Mouse (Mus musculus): ENCODE data around the gene Rab3gap1. TPM values are rescaled to one million over a fixed set of nuclear protein-coding genes. Genes with fewer than 3 reads are reported as not detected.
"Not testable (repeated sequence)": the region's sequence is repeated elsewhere in the genome, so short reads cannot be mapped to it uniquely, and the experiment has no call there.

The Rab3gap1 gene
- polyA plus RNA-seq, 1 experiment from 2014 or later: 23.2 TPM

- peak; percentile 71 for ATAC-seq (ENCODE audit: low read depth)
- peaks cover 17% of the 10 kb centered on the region for H3K36me3 ChIP-seq (ENCODE audit: control insufficient read depth, insufficient read depth, low read length)
- no peak overlapping the region for H3K27ac ChIP-seq (ENCODE audit: low read length)
- 65% methylated on average over 5 of the region's 5 CpGs for WGBS
- 0 out of 2 replicates have a peak, but pooled peaks cover 3% of the 10 kb centered on the region for H3K9me3 ChIP-seq (ENCODE audit: control insufficient read depth, low read length)
- peaks cover 11% of the 10 kb centered on the region; the same call in 1 of the 2 replicates for H3K4me1 ChIP-seq (replicated peaks; ENCODE audit: control insufficient read depth, insufficient read depth, low read length)
- H3K27me3 ChIP-seq (ENCODE audit: control insufficient read depth, insufficient read depth, low read depth, low read length): no peaks in the 10 kb centered on the region
- no peak overlapping the region for H3K4me3 ChIP-seq (ENCODE audit: low read length)
- H3K9ac ChIP-seq (ENCODE audit: low read length): no peak overlapping the region
- no peak overlapping the region for H3K4me2 ChIP-seq (ENCODE audit: low read depth, low read length)
Observed at GRCm38 (mm10) chr1:127946615-127947249, 78.2 kb downstream of the Rab3gap1 start.

GRCm38 (mm10) chr1:127948748-127949147 lies 80.2 kb downstream of the Rab3gap1 start:
- Histone ChIP-seq H3K27me3 (ENCODE audit: control insufficient read depth, insufficient read depth, low read depth, low read length) (no peaks in the 10 kb centered on the region), H3K9me3 (ENCODE audit: control insufficient read depth, low read length) (0 out of 2 replicates have a peak, but pooled peaks cover 3% of the 10 kb centered on the region), H3K27ac (ENCODE audit: low read length) (no peak overlapping the region), H3K4me2 (ENCODE audit: low read depth, low read length) (no peak overlapping the region), H3K9ac (ENCODE audit: low read length) (no peak overlapping the region), H3K4me1 (replicated peaks; ENCODE audit: control insufficient read depth, insufficient read depth, low read length) (peaks cover 11% of the 10 kb centered on the region; the same call in 1 of the 2 replicates), H3K4me3 (ENCODE audit: low read length) (no peak overlapping the region), H3K36me3 (ENCODE audit: control insufficient read depth, insufficient read depth, low read length) (peaks cover 8% of the 10 kb centered on the region; the same call in 1 of the 2 replicates)
- 61% methylated on average over 5 of the region's 5 CpGs for WGBS
- no peak for ATAC-seq (ENCODE audit: low read depth)

GRCm38 (mm10) chr1:127952276-127952675 lies 83.7 kb downstream of the Rab3gap1 start:
- H3K4me2 ChIP-seq (ENCODE audit: low read depth, low read length): no peak overlapping the region
- H3K9ac ChIP-seq (ENCODE audit: low read length): no peak overlapping the region
- no peak overlapping the region for H3K27ac ChIP-seq (ENCODE audit: low read length)
- peaks cover 3% of the 10 kb centered on the region; the same call in 1 of the 2 replicates for H3K36me3 ChIP-seq (ENCODE audit: control insufficient read depth, insufficient read depth, low read length)
- no peak for ATAC-seq (ENCODE audit: low read depth)
- no peaks in the 10 kb centered on the region for H3K27me3 ChIP-seq (ENCODE audit: control insufficient read depth, insufficient read depth, low read depth, low read length)
- peaks cover 3% of the 10 kb centered on the region; the same call in 1 of the 2 replicates for H3K4me1 ChIP-seq (replicated peaks; ENCODE audit: control insufficient read depth, insufficient read depth, low read length)
- H3K4me3 ChIP-seq (ENCODE audit: low read length): no peak overlapping the region
- 0 out of 2 replicates have a peak, but pooled peaks cover 3% of the 10 kb centered on the region for H3K9me3 ChIP-seq (ENCODE audit: control insufficient read depth, low read length)
- 88% methylated on average over 4 of the region's 4 CpGs for WGBS

- not testable (repeated sequence) for H3K9ac ChIP-seq (ENCODE audit: low read length); H3K9me3 ChIP-seq (ENCODE audit: control insufficient read depth, low read length); H3K4me1 ChIP-seq (replicated peaks; ENCODE audit: control insufficient read depth, insufficient read depth, low read length); H3K27me3 ChIP-seq (ENCODE audit: control insufficient read depth, insufficient read depth, low read depth, low read length); H3K4me3 ChIP-seq (ENCODE audit: low read length); H3K27ac ChIP-seq (ENCODE audit: low read length); ATAC-seq (ENCODE audit: low read depth); H3K4me2 ChIP-seq (ENCODE audit: low read depth, low read length); H3K36me3 ChIP-seq (ENCODE audit: control insufficient read depth, insufficient read depth, low read length)
- 70% methylated on average over 4 of the region's 4 CpGs for WGBS
Observed at GRCm38 (mm10) chr1:127954198-127954597, 85.6 kb downstream of the Rab3gap1 start.

GRCm38 (mm10) chr1:127954800-127955199 lies 86.2 kb downstream of the Rab3gap1 start:
- H3K27me3 ChIP-seq (ENCODE audit: control insufficient read depth, insufficient read depth, low read depth, low read length): no peaks in the 10 kb centered on the region
- no peak overlapping the region for H3K4me3 ChIP-seq (ENCODE audit: low read length)
- H3K9me3 ChIP-seq (ENCODE audit: control insufficient read depth, low read length): no peaks in the 10 kb centered on the region
- no peak overlapping the region for H3K9ac ChIP-seq (ENCODE audit: low read length)
- no peak overlapping the region for H3K4me2 ChIP-seq (ENCODE audit: low read depth, low read length)
- H3K4me1 ChIP-seq (replicated peaks; ENCODE audit: control insufficient read depth, insufficient read depth, low read length): peaks cover 10% of the 10 kb centered on the region
- no peak for ATAC-seq (ENCODE audit: low read depth)
- H3K36me3 ChIP-seq (ENCODE audit: control insufficient read depth, insufficient read depth, low read length): no peaks in the 10 kb centered on the region
- no peak overlapping the region for H3K27ac ChIP-seq (ENCODE audit: low read length)
- WGBS: 59% methylated on average over 4 of the region's 4 CpGs

GRCm38 (mm10) chr1:127956524-127956923 lies 88.0 kb downstream of the Rab3gap1 start:
- WGBS: 100% methylated on average over 1 of the region's 1 CpGs
- no peak overlapping the region for H3K27ac ChIP-seq (ENCODE audit: low read length)
- peaks cover 3% of the 10 kb centered on the region; the same call in 1 of the 2 replicates for H3K36me3 ChIP-seq (ENCODE audit: control insufficient read depth, insufficient read depth, low read length)
- no peak overlapping the region for H3K4me3 ChIP-seq (ENCODE audit: low read length)
- ATAC-seq (ENCODE audit: low read depth): no peak
- H3K27me3 ChIP-seq (ENCODE audit: control insufficient read depth, insufficient read depth, low read depth, low read length): no peaks in the 10 kb centered on the region
- H3K9me3 ChIP-seq (ENCODE audit: control insufficient read depth, low read length): no peaks in the 10 kb centered on the region
- H3K4me1 ChIP-seq (replicated peaks; ENCODE audit: control insufficient read depth, insufficient read depth, low read length): peaks cover 10% of the 10 kb centered on the region
- H3K9ac ChIP-seq (ENCODE audit: low read length): no peak overlapping the region
- H3K4me2 ChIP-seq (ENCODE audit: low read depth, low read length): no peak overlapping the region

- peak; percentile 51; the same call in 1 of the 2 replicates for ATAC-seq (ENCODE audit: low read depth)
- Histone ChIP-seq H3K4me3 (ENCODE audit: low read length) (no peak overlapping the region), H3K36me3 (ENCODE audit: control insufficient read depth, insufficient read depth, low read length) (peaks cover 3% of the 10 kb centered on the region; the same call in 1 of the 2 replicates), H3K27ac (ENCODE audit: low read length) (peak overlapping the region; percentile 61), H3K9ac (ENCODE audit: low read length) (no peak overlapping the region), H3K4me1 (replicated peaks; ENCODE audit: control insufficient read depth, insufficient read depth, low read length) (peaks cover 10% of the 10 kb centered on the region), H3K27me3 (ENCODE audit: control insufficient read depth, insufficient read depth, low read depth, low read length) (no peaks in the 10 kb centered on the region), H3K4me2 (ENCODE audit: low read depth, low read length) (peak overlapping the region; percentile 12; the same call in 1 of the 2 replicates), H3K9me3 (ENCODE audit: control insufficient read depth, low read length) (no peaks in the 10 kb centered on the region)
- WGBS: 35% methylated on average over 5 of the region's 5 CpGs
Observed at GRCm38 (mm10) chr1:127958801-127959200, 90.2 kb downstream of the Rab3gap1 start.

GRCm38 (mm10) chr1:127959312-127959718 lies 90.7 kb downstream of the Rab3gap1 start:
- Histone ChIP-seq H3K36me3 (ENCODE audit: control insufficient read depth, insufficient read depth, low read length) (peaks cover 3% of the 10 kb centered on the region; the same call in 1 of the 2 replicates), H3K27ac (ENCODE audit: low read length) (peak overlapping the region; percentile 61), H3K4me1 (replicated peaks; ENCODE audit: control insufficient read depth, insufficient read depth, low read length) (peaks cover 10% of the 10 kb centered on the region), H3K27me3 (ENCODE audit: control insufficient read depth, insufficient read depth, low read depth, low read length) (no peaks in the 10 kb centered on the region), H3K9me3 (ENCODE audit: control insufficient read depth, low read length) (no peaks in the 10 kb centered on the region), H3K4me3 (ENCODE audit: low read length) (no peak overlapping the region), H3K9ac (ENCODE audit: low read length) (no peak overlapping the region), H3K4me2 (ENCODE audit: low read depth, low read length) (peak overlapping the region; percentile 12; the same call in 1 of the 2 replicates)
- ATAC-seq (ENCODE audit: low read depth): peak; percentile 34; the same call in 1 of the 2 replicates
- 31% methylated on average over 7 of the region's 7 CpGs for WGBS

- no peak for ATAC-seq (ENCODE audit: low read depth)
Observed at GRCm38 (mm10) chr1:127961140-127961539, 92.6 kb downstream of the Rab3gap1 start.

More at GRCm38 (mm10) chr1:127961140-127961539, 92.6 kb downstream of the Rab3gap1 start:
- 95% methylated on average over 1 of the region's 1 CpGs for WGBS
- peaks cover 10% of the 10 kb centered on the region for H3K4me1 ChIP-seq (replicated peaks; ENCODE audit: control insufficient read depth, insufficient read depth, low read length)
- H3K4me2 ChIP-seq (ENCODE audit: low read depth, low read length): no peak overlapping the region
- H3K9me3 ChIP-seq (ENCODE audit: control insufficient read depth, low read length): no peaks in the 10 kb centered on the region
- H3K4me3 ChIP-seq (ENCODE audit: low read length): no peak overlapping the region
- no peaks in the 10 kb centered on the region for H3K27me3 ChIP-seq (ENCODE audit: control insufficient read depth, insufficient read depth, low read depth, low read length)
- peaks cover 3% of the 10 kb centered on the region; the same call in 1 of the 2 replicates for H3K36me3 ChIP-seq (ENCODE audit: control insufficient read depth, insufficient read depth, low read length)
- no peak overlapping the region for H3K27ac ChIP-seq (ENCODE audit: low read length)
- H3K9ac ChIP-seq (ENCODE audit: low read length): no peak overlapping the region

All from lung, embryonic 16.5 days (tissue).